Mouse (Mus musculus) kidney, postnatal 10 days (tissue): ENCODE measurements around the gene Crybb3.
"Not testable (repeated sequence)": the region's sequence is repeated elsewhere in the genome, so short reads cannot be mapped to it uniquely, and the experiment has no call there.

Experiments
- DNase-seq: peaks from one replicate; pipeline ENCODE4 v3.0.0; 2021; ENCODE audit warnings: mixed read lengths

The Crybb3 gene

DNA sequence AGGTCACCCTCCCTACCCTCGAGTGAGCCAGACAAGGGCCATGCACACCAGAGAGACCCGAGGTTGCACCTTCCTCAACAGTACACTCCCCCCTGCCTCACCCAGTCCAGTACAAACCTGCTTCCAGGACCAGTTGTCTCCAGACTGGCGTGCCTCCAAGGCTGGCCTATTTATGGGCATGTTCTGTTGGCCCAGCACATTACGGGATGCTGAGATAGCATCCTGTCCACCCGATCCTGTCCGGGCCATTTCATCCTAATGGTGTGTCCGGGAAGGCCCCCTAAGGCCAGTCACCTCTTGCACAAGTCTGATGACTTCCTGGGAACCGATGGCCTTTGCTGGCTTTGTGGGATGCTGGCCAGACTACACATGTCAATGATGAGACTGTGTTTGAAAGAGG lies at the start of gene Crybb3:
Gene Crybb3, minus strand, starts transcription at position 146 of the 400 bp plus-strand sequence.
- peak; percentile 74 for DNase-seq

DNA sequence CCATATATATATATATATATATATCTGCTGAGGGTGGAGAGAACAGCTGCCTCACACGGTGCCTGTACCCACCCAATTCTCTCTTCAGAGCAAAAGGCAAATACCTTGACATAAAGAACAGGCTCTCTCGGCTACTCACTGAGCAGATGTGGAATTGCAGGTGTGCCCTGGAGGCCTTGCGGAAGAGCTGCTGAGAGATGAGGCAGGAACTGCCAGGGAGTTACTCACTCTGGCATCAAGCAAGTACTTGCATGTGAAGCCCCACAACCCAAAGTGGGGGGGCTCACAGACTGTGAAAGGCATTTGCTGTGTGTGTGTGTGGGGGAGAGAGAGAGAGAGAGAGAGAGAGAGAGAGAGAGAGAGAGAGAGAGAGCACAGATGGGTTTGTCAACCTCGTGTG lies 47.0 kb upstream of the Crybb3 start:
- DNase-seq = no peak

DNA sequence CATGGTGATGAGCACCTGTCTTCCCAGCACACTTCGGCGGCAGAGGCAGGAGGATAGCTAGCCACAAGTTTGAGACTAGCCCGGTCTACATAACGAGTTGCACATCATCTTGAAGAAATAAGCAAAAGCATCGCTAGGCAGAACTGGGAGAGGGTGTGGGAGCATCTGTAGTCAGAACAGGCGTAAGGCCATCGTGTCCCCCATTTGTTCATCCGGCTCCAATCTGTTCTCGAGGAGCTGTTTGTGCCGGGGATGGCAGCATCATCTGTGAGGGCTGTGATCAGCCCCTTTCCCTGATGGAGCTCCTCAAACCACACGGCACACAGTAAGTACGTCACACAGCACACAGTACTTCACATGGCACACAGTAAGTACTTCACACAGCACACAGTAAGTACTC lies 45.1 kb upstream of the Crybb3 start:
- DNase-seq = no peak

DNA sequence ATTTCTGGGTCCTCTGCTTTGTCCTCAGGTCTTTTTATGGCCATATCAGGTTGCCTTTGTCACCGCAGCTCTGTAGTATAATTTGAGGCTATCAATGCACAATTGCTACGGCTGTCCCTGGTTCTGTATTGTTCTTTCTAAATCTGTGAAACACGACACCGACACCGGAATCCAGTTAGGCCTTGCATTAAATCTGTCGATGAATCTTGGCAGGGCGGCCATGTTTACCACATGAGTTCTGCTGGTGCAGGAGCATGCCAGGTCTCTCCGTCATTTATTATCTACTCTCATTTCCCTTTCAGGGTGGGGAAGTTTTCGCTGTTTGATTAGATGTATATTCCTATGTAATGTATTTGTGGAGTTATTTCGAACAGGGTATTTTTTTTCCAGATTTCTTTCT lies 42.3 kb upstream of the Crybb3 start:
- DNase-seq = no peak

DNA sequence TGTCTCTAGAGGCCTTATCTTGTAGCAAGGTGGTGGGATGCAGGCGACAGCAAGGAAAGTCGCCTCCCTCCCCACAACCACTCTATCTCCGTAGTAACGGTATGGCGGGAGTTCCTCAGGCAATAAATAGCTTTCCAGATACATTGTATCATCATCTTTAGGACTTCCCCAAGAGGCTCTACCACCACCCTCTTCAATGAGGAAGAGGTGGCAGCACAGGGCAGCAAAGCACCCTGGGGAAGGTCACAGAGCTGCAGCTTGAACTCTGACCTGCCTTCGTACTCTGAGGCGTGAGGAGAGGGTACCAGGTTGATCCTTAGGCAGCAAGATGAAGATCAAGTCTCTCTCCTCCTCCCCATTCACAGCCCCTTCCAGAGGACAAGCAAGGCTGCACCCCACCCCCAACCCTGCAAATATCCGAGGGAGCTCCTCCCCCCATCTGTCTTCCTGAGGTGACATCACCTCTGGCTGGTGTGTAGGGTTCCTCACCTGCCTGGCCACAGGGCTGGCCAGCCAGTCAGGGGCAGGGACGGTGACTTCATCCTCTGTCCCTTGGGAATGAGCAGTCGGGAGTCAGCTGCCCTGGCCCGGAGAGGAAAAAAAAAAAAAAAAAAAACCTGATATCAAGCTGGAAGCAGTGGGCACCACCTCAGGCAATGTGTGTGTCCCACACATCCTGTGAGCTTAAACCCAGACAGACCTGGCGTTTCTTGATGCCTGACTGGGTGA lies 41.1 kb upstream of the Crybb3 start:
- DNase-seq = no peak

DNA sequence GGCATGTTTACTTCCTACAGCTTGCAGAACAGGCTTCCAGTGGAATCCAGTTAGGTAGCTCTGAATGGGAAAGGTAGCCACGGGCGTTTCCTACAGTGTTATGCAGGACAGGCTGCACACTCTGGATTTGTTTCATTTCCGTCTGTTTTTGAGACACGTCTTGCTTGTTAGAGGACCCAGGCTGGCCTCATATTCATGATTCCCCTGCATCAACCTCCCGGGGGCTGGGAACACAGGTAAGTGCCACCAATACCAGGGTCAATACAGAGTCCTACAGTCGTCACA lies 40.1 kb upstream of the Crybb3 start:
- no peak for DNase-seq

DNA sequence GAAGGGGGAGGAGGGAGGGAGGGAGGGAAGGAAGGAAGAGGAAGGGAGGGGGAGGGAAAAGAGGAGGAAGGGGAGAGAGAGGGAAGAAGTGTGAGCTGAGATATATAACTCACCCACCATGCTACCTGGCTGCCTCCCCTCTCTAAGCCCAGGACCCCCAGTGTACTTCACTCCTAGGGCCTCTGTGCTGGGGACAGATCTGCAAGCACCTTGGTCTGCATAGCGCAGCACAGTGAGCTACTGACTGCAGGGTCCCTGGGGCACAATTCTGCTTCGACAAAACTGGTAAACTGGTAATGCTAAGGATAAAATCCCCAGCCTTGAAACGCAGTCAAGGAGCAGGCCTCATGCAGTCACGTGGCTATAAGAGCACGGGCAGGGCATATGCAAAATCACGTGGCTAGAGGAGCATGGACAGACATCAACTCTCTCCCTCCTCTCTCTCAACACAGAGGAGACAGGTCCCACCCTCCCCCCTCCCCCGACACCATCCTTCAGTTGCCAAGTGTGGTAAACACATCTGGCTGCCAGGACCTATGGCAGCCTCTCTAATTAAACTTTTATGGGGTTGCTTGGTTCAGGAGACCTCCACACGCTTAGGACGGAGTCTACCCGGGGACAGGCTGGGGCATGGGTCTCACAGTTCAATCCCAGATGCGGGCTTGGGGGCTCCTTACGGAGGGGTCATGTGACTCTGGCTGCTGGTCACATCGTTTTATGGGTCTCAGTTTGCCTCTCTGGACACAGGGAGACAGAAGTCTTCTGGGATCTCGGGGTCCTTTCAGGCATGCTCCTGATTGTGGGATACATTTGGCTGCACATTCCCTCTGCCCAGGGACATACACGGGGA lies 39.6 kb upstream of the Crybb3 start:
- DNase-seq = no peak

DNA sequence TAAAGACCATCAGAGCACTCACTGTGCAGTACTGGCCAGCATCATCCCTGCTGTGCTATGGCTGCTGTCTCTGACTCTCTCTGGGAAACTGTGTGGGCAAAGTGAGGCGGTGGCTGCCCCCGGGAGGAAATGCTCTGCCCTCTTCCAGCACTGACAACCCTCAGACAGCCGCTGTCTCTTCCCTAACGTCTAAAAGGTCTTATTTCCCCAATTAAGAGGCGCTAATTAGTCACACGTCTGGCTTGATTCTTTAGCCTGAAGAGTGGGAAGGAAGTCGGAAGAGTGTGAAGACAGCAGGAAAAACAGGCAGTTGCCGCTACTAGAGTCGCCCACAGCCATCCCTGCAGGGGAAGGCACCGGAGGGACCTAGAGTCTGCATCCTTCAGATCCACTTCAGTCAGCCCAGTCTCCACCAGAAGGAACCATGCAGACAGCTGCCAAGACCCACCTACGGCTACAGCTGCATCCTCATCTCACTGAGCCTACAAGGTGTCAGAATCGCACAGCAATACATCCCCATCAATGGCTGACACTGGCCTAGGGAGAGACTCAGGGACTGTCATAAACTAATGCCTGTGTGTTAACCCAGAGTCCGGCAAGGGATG lies 38.6 kb upstream of the Crybb3 start:
- no peak for DNase-seq

DNA sequence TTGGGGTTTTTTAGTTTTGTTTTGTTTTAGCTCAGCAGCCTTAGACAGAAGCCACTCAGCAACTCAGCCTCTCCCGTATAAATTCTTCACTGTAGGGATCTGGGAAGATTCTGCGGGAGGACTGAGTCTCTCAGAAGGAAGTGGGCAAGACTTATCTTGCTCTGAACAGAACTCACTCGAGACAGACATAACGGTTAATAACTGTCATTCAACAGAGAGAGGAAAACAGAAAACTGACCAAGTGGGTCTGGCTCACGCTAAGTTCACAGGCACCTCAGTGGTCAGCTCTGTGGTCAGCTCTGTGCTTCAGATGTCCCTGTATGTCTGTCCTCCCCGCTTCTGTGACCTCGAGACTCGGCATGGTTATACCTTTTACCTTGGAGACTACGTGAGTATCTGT lies 37.9 kb upstream of the Crybb3 start:
- no peak for DNase-seq

DNA sequence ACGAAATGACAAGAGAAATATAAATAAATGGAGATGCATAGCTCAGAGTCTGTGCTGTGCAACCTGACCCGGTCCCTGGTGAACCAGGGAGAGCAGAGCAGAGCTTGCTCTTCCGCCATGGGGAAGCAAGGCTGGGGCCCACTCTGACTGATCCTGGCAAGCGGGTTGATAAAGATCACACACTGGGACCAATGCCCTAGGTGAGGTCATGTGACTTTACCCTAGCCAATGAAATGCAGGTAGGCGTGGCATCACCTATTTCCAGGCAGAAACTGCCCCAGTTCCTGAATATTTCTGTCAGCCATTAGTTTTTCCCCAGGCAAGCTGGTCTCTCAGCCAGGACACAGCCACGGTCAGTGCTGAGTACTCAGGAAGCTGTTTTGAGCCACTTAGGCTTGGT lies 37.3 kb upstream of the Crybb3 start:
- DNase-seq = no peak

DNA sequence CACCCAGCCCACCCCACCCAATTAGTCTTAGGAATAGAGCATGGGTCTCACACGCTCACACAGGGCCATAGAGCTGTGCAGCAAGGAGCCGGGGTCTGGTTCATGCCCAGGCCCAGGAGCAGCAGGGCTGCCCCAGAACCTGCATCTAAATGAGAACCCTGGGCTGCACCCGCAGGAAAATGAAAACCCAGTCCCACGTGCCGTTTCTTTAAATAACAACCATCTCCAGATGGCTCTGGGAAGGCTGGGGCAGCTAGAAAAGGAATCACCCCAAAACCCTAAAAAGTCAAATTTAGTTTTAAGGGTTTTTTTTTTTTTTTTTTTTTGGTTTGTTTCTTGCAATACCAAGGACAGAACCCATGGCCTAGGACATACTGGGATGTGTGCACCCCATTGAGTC lies 36.0 kb upstream of the Crybb3 start:
- DNase-seq = no peak

DNA sequence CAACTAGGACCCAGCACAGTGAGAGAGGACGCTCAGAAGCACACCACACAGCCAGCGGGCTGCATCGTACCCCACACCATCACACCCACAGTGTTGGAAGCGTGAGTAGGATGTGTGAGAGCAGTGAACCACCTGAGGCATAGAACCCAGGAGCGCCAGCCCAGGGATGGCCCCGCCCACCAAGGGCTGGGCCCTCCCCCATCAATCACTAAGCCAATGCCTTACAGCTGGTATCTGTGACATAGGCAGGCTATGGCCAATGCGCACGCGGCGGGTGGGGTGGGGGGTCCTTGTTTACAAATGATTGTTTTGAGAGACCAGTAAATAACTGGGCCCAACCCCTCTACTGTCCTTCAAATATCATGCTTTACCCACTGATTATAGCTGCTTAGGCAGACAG lies 34.5 kb upstream of the Crybb3 start:
- DNase-seq = no peak

DNA sequence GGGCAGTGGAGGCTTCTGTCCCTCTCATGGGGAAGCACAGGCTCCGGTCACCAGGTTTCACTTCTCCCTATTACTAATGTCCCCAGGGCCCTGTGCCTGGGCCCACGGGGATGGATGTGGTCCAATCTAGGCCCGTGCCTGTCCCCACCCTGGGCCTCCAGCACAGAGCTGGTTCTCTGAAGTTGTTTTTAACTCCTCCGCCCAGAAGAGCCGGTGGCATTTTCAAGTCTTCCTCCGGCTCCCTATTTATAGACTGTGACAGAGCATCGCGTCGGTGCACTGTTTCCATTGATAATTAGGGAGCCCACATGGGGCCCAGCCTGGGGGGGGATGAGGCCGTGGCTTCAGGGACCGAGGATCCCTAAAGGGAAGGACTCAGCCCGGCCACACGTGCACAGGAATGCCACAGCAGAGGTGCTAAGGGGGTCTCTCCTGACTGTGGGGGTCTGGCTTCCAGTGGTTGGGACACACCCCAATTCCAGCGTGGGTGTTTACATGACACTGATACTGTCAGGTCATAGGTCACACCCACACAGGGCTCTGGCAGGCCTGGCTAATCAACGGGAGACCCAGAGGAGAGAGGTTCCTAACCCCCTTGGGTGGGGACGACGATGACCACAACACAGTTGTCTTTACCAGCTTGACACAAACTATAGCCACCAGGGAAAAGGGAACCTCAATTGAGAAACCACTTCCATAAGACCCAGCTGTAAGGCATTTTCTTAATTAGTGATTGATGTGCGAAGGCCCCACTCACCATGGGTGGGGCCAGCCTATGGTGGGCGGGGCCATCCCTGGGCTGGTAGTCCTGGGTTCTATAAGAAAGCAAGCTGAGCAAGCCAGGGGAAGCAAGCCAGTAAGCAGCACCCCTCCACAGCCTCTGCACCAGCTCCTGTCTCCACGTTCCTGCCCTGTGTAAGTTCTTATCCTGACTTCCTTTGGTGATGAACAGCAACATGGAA lies 33.2 kb upstream of the Crybb3 start:
- no peak for DNase-seq

DNA sequence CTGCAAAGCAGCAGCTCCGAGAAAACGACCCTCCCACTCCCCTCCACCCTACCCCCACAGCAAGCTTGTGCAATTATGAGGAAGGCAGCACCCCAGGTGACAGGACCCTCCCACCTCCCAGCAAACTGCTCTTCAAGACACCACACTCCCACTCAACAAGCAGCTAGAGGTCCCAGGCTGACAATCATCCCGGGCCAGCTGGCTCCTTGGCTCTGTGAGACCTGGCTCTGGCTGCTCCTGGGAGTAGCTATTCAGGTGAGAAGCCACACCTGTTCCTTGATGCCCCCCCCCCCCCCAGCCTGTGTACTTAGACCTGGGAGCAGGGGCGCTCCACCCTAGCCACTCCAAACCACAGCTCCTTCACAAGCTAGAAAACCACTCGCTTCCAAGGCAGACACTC lies 31.7 kb upstream of the Crybb3 start:
- no peak for DNase-seq

DNA sequence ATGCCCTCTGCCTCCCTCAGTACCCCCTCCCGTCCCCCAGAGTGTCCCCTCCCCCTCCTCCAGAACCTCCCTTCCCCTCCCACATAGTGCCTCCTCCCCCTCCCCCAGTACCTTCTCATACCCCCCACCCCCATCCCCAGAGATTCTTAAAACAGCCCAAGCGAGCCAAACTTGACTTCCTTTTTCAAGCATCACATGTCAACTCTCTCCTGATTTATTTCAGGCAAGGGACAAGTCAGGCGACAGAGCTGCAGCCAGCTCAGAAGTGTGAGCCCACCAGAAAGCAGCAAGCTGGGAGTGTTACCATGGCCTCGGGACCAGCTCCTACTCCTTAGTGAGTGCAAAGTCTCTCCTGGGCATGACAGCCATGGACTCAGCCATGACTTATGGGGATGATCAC lies 30.0 kb upstream of the Crybb3 start:
- no peak for DNase-seq

DNA sequence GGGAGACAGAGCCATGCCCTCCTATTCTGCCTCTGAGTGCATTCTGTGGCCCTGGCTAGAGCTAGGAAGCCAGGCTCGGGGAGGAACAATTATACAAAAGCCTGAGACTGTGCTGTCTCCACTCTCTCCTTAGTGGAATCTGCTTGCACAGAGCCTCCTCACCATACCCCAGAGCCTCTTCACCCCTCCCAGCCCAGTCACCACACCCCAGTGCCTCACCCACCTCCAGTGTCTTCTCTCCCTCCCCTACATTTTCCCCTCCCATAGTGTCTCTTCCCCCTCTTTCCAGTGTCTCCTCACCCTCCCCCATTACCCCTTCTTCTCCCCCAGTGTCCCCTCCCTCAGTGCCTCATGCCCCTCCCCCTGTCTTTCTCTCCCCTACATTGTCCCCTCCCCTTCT lies 29.5 kb upstream of the Crybb3 start:
- DNase-seq = no peak

DNA sequence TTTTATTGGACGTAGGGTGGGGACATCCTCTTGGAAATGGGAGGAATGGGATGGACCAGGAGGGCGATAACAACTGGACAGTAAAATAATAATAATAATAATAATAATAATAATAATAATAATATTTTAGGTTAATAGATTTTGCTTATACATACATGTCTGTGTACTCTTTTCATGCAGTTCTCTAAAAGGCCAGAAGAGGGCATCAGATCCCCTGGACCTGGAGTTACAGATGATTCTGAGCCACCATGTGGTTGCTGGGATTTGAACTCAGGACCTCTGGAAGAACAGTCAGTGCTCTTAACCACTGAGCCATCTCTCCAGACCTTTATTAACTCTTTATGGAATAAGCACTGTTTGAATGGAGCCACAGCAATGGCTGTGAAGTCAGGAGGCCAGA lies 28.3 kb upstream of the Crybb3 start:
- not testable (repeated sequence) for DNase-seq

DNA sequence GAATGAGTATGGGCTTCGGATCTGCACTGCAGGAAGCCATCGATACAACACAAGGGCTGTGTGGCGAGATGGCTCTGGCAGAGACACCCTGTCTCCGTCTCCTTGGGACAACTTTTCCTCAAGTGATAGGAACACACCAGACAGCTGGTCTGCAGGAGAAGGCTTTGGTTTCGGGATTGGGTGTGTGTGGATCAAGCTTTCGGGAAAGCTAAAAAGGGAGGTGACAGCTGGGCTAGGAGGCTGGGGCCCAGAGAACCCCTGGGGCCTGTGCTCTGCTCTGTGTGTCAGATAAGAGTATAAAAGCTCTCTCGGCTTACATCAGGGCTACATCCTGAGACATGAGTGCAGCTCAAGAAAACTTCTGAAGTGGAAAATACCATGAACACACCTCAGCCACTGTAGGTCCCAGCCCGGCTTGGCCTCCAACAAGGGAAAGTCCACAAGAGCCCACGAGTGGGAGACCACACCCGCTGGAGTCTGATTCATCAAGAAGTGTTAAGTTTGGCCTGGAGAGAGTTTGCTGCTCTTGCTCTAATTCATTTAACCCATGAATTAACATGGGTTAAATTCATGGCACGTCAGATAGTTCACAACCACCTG lies 26.9 kb upstream of the Crybb3 start:
- no peak for DNase-seq

DNA sequence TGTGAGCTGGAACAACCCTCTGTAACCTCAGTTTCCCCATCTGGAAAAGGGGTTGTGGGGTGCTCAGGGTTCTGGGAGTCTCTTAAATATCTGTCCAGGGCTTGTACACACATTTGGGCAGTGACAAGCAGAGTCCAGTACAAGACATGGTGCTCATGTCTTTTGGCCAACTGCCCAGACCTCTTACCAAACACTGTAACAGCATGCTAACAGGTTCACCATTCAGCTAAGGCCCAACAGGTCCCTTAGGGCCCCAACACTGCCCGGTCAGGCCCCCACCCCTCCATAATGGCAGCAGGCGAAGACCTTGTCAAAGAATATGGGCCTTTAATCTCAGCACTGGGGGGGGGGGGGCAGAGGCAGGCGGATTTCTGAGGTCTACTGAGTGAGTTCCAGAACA lies 26.3 kb upstream of the Crybb3 start:
- DNase-seq = no peak

DNA sequence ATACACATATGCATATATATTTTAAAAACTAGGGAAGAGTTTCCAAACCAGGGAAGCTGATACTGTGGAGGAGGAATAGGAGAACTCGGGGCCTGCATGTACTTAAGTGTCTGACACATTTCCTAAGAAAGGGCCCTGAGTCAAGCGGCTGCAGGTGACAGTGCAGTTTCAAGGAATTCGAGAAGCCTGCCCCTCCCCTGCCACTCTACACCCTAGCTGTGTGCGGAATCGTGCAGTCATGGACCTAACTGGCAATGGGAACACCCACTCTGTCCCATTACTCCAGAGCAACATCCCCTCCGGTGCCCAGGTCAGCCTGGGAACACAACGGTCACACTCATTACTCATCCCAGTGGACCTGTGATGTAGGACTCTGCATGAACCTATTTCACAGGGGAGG lies 25.2 kb upstream of the Crybb3 start:
- DNase-seq = no peak

DNA sequence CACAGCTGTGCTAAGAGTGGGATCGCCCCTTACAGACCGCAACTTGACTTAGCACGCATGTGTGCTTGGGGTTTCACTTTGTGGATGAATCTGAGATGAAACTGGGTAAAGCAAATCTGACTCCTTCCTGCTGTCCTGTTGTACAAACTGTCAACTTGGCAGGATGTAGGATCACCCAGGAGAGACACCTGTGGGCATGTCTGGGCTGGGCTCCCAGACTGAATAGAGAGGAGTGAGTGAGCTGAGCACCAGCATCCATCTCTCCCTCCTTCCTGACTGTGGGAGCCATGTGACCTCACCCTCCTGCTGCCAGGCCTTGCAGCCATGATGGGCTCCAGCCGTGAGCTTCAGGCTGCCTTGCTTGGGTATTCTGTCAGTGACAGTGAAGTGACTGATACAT lies 24.1 kb upstream of the Crybb3 start:
- no peak for DNase-seq

DNA sequence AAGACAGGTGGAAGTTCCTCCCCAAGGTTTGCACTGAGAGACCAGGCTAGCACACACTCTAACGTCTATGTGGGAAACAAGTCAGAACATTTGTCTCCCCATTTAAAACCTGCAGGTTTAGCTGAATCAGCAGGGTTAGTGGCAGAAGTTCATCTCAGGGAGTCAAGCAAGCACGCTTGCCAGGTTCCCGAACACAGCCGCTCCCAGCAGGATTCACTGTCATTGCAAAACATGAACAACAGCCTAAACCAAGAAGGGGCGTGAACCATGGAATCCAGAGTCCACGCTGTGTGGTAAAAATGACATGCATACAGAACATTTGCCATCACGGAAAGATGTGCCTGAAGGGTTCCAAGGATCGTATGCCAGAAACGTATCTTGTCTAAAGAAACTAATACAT lies 23.7 kb upstream of the Crybb3 start:
- DNase-seq = no peak

DNA sequence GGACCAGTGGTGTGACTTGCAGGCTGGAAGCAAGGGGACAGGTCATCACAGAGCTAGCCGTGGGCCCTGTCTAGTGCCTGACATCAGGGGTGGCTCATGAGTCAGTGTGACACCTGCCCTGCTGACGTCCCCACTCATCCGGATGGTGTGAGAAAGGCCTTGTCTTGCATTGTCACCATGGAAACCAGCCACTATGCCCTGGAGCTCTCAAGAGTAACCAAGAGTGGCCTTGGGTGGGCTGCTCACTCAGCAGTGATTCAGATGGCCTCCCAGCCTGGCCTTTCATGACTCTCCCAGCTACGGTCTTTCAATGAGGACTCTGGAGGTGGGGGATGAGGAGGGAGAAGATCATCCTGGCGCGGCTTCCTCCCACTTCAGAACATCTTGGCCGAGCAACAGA lies 21.1 kb upstream of the Crybb3 start:
- DNase-seq = no peak
